Mouse (Mus musculus) thymus, postnatal 10 days (tissue): ENCODE measurements at regions not wholly inside any gene's neighbourhood (a gene's known extent, or its start where the extent isn't known, plus 50 kb on each side); places are given as distances from the start of the nearest gene placed in this dataset.
"Not testable (repeated sequence)": the region's sequence is repeated elsewhere in the genome, so short reads cannot be mapped to it uniquely, and the experiment has no call there.

ENCODE experiments used
- DNase-seq, 2 experiments: peaks; one replicate each; pipeline ENCODE4 v3.0.0; 2021; ENCODE audit warnings: low spot score in 2 of 2

- no peak for DNase-seq
These were observed 79.9 kb upstream of the Tars start for GRCm38 (mm10) chr15:11479166-11479944.

- DNase-seq, result no peak
These were observed 76.8 kb upstream of the Tars start for GRCm38 (mm10) chr15:11476248-11476647.

GRCm38 (mm10) chr15:11463341-11463740, 63.9 kb upstream of the Tars start:
- no peak for DNase-seq

- DNase-seq, result not testable (repeated sequence)
These were observed 62.1 kb upstream of the Tars start for GRCm38 (mm10) chr15:11461575-11461974.

- DNase-seq, result no peak
These were observed 59.8 kb upstream of the Tars start for GRCm38 (mm10) chr15:11459306-11459705.

GRCm38 (mm10) chr15:11457278-11457677, 57.8 kb upstream of the Tars start:
- no peak for DNase-seq

- DNase-seq, result no peak
These were observed 56.5 kb upstream of the Tars start for GRCm38 (mm10) chr15:11455982-11456381.

GRCm38 (mm10) chr15:11455366-11455785, 55.9 kb upstream of the Tars start:
- DNase-seq, result no peak

- no peak for DNase-seq
These were observed 54.5 kb upstream of the Tars start for GRCm38 (mm10) chr15:11453997-11454396.

- DNase-seq, result no peak
These were observed 52.2 kb upstream of the Tars start for GRCm38 (mm10) chr15:11451635-11452034.
